ENCODE assay signal across 27 mouse cellular contexts in the genomic region with DNA sequence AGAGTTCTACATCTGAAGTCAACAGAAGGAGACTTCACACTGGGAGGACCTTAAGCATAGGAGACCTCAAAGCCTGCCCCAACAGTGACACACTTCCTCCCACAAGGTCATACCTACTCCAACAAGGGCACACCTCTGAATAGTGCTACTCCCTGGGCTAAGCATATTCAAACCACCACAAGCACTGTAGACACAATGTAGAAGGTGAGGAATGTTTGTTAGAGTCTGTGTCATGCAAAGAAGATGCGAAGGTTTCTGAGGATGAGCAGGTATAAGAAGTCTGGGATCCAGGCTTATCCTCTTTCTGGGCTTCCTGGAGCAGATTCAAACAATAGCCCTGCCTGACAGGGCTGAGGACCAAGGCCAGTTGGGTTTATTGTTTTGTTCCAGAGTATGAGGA. TPM values are rescaled to one million over a fixed set of nuclear protein-coding genes. Genes with fewer than 3 reads are reported as not detected.
"Had no signal": no experiment of that assay in that cellular context is flagged by ENCODE, and none has a peak within 500 bp of the region (broad histone marks: within the 10 kb centered on the region; RNA-seq: fewer than 3 reads in every experiment).

No protein-coding gene starts in this region.

- H3K4me3 ChIP-seq: embryonic facial prominence, embryonic 10.5 days; embryonic facial prominence, embryonic 12.5 days; embryonic facial prominence, embryonic 13.5 days; embryonic facial prominence, embryonic 15.5 days; erythroblast, embryonic 14.5 days; forebrain, embryonic 10.5 days; forebrain, embryonic 12.5 days; forebrain, embryonic 13.5 days; forebrain, embryonic 15.5 days; gastrocnemius, adult 2 months; heart, adult 2 months had no signal

- H3K4me1 ChIP-seq: embryonic facial prominence, embryonic 10.5 days; embryonic facial prominence, embryonic 12.5 days; embryonic facial prominence, embryonic 13.5 days; embryonic facial prominence, embryonic 15.5 days; forebrain, embryonic 12.5 days; forebrain, embryonic 13.5 days; forebrain, embryonic 15.5 days had no signal

- H3K27ac ChIP-seq: embryonic facial prominence, embryonic 10.5 days; embryonic facial prominence, embryonic 12.5 days; embryonic facial prominence, embryonic 13.5 days; embryonic facial prominence, embryonic 15.5 days; forebrain, embryonic 10.5 days; forebrain, embryonic 12.5 days; forebrain, embryonic 13.5 days; forebrain, embryonic 15.5 days; gastrocnemius, adult 2 months; heart, adult 2 months had no signal

- H3K9me3 ChIP-seq: embryonic facial prominence, embryonic 10.5 days; embryonic facial prominence, embryonic 12.5 days; embryonic facial prominence, embryonic 13.5 days; embryonic facial prominence, embryonic 15.5 days; forebrain, embryonic 10.5 days; forebrain, embryonic 12.5 days; forebrain, embryonic 13.5 days; forebrain, embryonic 15.5 days had no signal

- DNase-seq: cerebellum, adult 9-11 months; cerebellum, postnatal 10 days; cerebellum, postnatal 14 days; cerebellum, postnatal 25 days; cerebellum, postnatal 36 days; embryo, embryonic 11 days; forebrain, postnatal 0 days; gastrocnemius, adult 2 months; gastrocnemius, postnatal 10 days; gastrocnemius, postnatal 14 days; gastrocnemius, postnatal 25 days; gastrocnemius, postnatal 36 days; heart, adult 18-20 months had no signal

- H3K27me3 ChIP-seq: embryonic facial prominence, embryonic 12.5 days; embryonic facial prominence, embryonic 13.5 days; embryonic facial prominence, embryonic 15.5 days; forebrain, embryonic 12.5 days; forebrain, embryonic 13.5 days; forebrain, embryonic 15.5 days had no signal

- H3K36me3 ChIP-seq: embryonic facial prominence, embryonic 10.5 days; embryonic facial prominence, embryonic 12.5 days; embryonic facial prominence, embryonic 13.5 days; embryonic facial prominence, embryonic 15.5 days; forebrain, embryonic 10.5 days; forebrain, embryonic 12.5 days; forebrain, embryonic 15.5 days had no signal

RNA-seq across cellular contexts. Expression of a gene that starts 47.2 kb away (rescaled TPM):
- total RNA-seq: common myeloid progenitor, adult 5-6 weeks; gastrocnemius, adult 18-20 months; gastrocnemius, adult 2 months; gastrocnemius, postnatal 14 days; gastrocnemius, postnatal 25 days; gastrocnemius, postnatal 36 days; granulocyte monocyte progenitor cell, adult 5-6 weeks had no signal
- polyA plus RNA-seq: cortical plate, adult 2 months; erythroblast, embryonic 14.5 days had no signal
